Mouse (Mus musculus) hindbrain, embryonic 12.5 days (tissue): ENCODE measurements around the gene Trim71. TPM values are rescaled to one million over a fixed set of nuclear protein-coding genes. Genes with fewer than 3 reads are reported as not detected.

ENCODE experiments used
- ATAC-seq: fragments of 200-750 bp; cut with Nextera tagmentation; 2 replicates; pipeline ENCODE4 v1.8.0; 2017; ENCODE audit warnings: moderate TSS enrichment; ENCODE audit not compliant: low FRiP score
- H3K27ac ChIP-seq: fragments of 300-500 bp; sonication (generic); 2 replicates; pipeline ENCODE4 v1.5.1; 2016; ENCODE audit warnings: mild to moderate bottlenecking
- H3K27me3 ChIP-seq: fragments of 300-500 bp; sonication (generic); 2 replicates; pipeline ENCODE4 v1.6.1; 2016; ENCODE audit warnings: mild to moderate bottlenecking
- H3K36me3 ChIP-seq: fragments of 300-500 bp; sonication (generic); 2 replicates; pipeline ENCODE4 v1.6.1; 2016; ENCODE audit warnings: mild to moderate bottlenecking
- H3K4me1 ChIP-seq: fragments of 300-500 bp; sonication (generic); 2 replicates; pipeline ENCODE4 v1.6.1; 2016
- H3K4me2 ChIP-seq: fragments of 300-500 bp; sonication (generic); replicated peaks from 2 replicates; pipeline ENCODE4 v1.6.1; 2016; ENCODE audit warnings: mild to moderate bottlenecking
- H3K4me3 ChIP-seq: fragments of 300-500 bp; sonication (generic); 2 replicates; pipeline ENCODE4 v1.5.1; 2016; ENCODE audit warnings: mild to moderate bottlenecking
- H3K9ac ChIP-seq: fragments of 300-500 bp; sonication (generic); 2 replicates; pipeline ENCODE4 v1.6.1; 2016; ENCODE audit warnings: mild to moderate bottlenecking, moderate library complexity
- H3K9me3 ChIP-seq: fragments of 300-500 bp; sonication (generic); replicated peaks from 2 replicates; pipeline ENCODE4 v1.6.1; 2016; ENCODE audit warnings: mild to moderate bottlenecking
- WGBS: fragments of 180-500 bp; shearing (Covaris S2); methylation state at CpG from one replicate; pipeline ENCODE4 v1.1.7; 2016; 5-methylcytosine and 5-hydroxymethylcytosine counted together
- polyA plus RNA-seq: library from polyadenylated mRNA; unstranded; fragments of >200 nt; fragmentation: Nextera tagmentation; extraction: Ambion mirVana; gene quantifications from 2 replicates; pipeline ENCODE4 v1.2.1, GENCODE M21; 2016

Trim71 gene
- polyA plus RNA-seq, 1 experiment from 2014 or later = 1.3 TPM

DNA sequence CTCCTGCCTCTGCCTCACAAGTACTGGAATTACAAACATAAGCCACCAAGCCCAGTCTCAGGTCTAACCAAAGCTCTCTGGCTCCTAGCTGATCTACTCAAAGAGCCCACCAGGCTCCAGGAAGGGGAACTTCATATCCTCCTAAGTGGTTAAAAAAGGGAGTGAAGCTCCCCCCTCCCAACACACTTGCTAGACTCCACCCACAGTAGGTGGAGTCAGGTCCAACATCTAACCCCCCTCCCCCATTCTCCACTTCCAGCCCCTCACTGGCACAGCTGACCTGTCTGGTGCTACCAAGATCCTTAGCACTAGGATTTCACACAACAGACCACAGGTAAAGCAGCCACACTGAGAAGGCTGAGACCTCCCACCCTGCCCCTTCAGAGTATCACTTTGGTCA, 10.3 kb downstream of the Trim71 start:
- no peak overlapping the region for H3K27ac ChIP-seq
- no peak overlapping the region for H3K9ac ChIP-seq
- no peaks in the 10 kb centered on the region for H3K27me3 ChIP-seq
- ATAC-seq = no peak
- no peak overlapping the region for H3K4me2 ChIP-seq
- H3K4me3 ChIP-seq = no peak overlapping the region
- H3K9me3 ChIP-seq = no peaks in the 10 kb centered on the region
- H3K4me1 ChIP-seq = peaks cover 27% of the 10 kb centered on the region
- no peaks in the 10 kb centered on the region for H3K36me3 ChIP-seq

DNA sequence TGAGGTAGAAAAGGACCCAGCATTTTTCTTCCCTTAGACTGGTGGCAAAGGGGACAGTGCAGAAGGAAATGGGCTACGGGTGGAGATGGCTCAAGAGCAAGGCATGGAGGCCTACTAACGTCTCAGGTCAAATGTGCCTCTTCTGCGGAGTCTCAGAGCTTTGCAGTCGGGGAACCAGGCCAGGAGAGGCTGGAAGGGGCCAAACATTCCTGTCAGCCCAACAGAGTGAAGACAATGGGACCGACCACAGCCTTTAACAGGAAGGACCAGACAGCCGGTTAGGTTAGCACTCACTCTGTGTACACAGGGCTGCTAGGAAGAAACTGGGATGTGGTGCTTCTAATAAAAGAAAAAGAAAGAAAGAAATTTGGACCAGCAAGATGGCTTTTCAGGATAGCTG, 14.1 kb downstream of the Trim71 start:
- H3K4me1 ChIP-seq = peaks cover 48% of the 10 kb centered on the region
- no peak for ATAC-seq

DNA sequence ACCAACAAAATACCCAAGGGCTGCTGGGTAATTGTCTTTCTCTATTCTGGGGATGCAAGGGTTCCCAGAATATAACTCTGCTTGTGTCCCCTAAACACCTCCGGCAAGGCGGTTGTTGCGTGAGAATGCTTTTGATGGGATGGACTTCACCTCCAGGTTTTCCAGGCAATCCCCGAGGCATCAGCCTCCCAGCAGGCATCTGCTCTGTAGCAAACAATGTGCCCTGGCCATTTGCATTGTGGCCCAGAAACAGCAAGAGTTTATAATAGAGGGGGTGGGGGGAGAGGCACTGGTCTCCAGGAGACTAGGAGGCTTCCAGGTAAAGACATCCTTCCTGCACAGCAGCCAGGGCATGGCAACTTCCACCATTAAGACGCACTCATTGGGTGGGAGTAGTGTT, 15.1 kb downstream of the Trim71 start:
- Histone ChIP-seq H3K36me3 (no peaks in the 10 kb centered on the region), H3K4me2 (no peak overlapping the region), H3K9me3 (no peaks in the 10 kb centered on the region), H3K27me3 (no peaks in the 10 kb centered on the region), H3K27ac (no peak overlapping the region), H3K9ac (no peak overlapping the region), H3K4me3 (no peak overlapping the region), H3K4me1 (peaks cover 48% of the 10 kb centered on the region)
- WGBS = 7% methylated on average over 5 of the region's 5 CpGs
- ATAC-seq = no peak

More for the DNA sequence above, 14.1 kb downstream of the Trim71 start:
- no peak overlapping the region for H3K4me3 ChIP-seq
- H3K27me3 ChIP-seq = no peaks in the 10 kb centered on the region
- no peak overlapping the region for H3K27ac ChIP-seq
- no peak overlapping the region for H3K4me2 ChIP-seq
- no peak overlapping the region for H3K9ac ChIP-seq
- 12% methylated on average over 6 of the region's 6 CpGs for WGBS
- no peaks in the 10 kb centered on the region for H3K9me3 ChIP-seq
- no peaks in the 10 kb centered on the region for H3K36me3 ChIP-seq

DNA sequence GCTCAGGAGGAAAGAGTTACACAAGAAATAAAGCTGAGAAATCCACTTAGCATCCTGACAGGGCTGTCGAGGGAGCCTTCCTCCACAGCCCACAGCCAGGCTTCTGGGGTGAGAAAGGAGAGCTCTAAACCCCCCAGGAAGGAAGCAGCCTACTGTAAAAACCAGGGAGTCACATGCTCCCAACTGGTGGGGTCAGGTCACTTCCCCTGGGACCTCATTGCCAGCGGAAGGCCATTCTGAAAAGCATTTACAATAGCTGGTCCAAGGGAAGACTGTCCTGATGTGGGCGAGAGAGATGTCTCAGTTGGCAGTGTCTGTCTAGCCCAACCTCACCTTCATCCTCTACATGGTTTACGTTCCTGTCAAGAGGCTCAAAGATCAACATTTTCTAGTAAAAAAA, 15.7 kb downstream of the Trim71 start:
- no peaks in the 10 kb centered on the region for H3K9me3 ChIP-seq
- 0 out of 2 replicates have a peak overlapping the region, but pooled peaks have one; percentile 12 for H3K27ac ChIP-seq
- peaks cover 47% of the 10 kb centered on the region for H3K4me1 ChIP-seq
- ATAC-seq = no peak
- no peak overlapping the region for H3K4me2 ChIP-seq
- H3K9ac ChIP-seq = no peak overlapping the region
- no peaks in the 10 kb centered on the region for H3K27me3 ChIP-seq
- H3K36me3 ChIP-seq = no peaks in the 10 kb centered on the region
- H3K4me3 ChIP-seq = no peak overlapping the region
- 20% methylated on average over 4 of the region's 4 CpGs for WGBS

DNA sequence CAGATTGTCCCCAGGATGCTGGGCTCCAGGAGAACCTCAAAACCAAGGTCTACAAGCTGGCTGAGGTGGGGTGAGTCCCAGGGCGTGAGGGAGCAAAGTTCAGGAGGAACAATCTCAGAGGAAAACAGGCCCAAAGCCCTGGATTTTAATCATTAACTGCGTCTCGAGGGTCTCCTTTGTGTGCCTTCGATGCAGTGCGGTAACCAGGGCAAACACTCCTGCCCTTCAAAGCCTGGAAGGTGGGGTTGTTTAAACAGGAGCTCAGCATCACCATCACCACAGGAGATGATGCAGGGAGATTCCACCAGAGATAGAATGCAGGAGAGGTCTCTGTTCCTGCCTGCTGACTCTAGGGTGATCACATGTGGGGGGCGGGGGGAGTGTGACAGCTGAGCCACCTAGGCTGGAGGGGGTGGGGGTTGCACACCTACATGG, 16.5 kb downstream of the Trim71 start:
- H3K4me1 ChIP-seq = peaks cover 47% of the 10 kb centered on the region
- ATAC-seq = 0 out of 2 replicates have a peak, but pooled peaks have one; percentile 20
- no peak overlapping the region for H3K4me3 ChIP-seq
- no peaks in the 10 kb centered on the region for H3K36me3 ChIP-seq
- WGBS = 23% methylated on average over 6 of the region's 6 CpGs
- no peaks in the 10 kb centered on the region for H3K9me3 ChIP-seq
- H3K4me2 ChIP-seq = no peak overlapping the region
- no peak overlapping the region for H3K9ac ChIP-seq
- no peak overlapping the region for H3K27ac ChIP-seq
- H3K27me3 ChIP-seq = no peaks in the 10 kb centered on the region

DNA sequence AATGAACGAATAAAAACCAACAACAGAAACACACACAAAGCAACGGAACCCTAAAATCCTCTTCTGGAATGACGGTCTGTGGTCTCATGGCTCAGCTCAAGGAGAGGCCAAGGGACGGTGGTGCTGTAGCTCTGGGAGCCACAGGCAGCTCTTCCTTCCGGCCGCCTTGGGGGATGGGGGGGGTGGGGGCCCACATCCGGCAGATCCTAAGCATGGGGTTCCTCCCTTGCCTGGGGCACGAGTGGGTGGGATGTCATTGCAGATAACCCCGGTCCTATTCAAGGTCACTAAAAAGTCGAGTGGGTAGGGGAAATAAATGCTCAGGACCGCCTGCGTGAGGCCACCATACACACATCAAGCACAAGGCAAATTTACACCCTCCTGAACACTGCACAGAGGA, 17.4 kb downstream of the Trim71 start:
- Histone ChIP-seq H3K27me3 (no peaks in the 10 kb centered on the region), H3K4me1 (peaks cover 42% of the 10 kb centered on the region), H3K4me3 (no peak overlapping the region), H3K4me2 (no peak overlapping the region), H3K27ac (no peak overlapping the region), H3K9ac (no peak overlapping the region), H3K9me3 (no peaks in the 10 kb centered on the region), H3K36me3 (no peaks in the 10 kb centered on the region)
- no peak for ATAC-seq
- WGBS = 70% methylated on average over 12 of the region's 12 CpGs

DNA sequence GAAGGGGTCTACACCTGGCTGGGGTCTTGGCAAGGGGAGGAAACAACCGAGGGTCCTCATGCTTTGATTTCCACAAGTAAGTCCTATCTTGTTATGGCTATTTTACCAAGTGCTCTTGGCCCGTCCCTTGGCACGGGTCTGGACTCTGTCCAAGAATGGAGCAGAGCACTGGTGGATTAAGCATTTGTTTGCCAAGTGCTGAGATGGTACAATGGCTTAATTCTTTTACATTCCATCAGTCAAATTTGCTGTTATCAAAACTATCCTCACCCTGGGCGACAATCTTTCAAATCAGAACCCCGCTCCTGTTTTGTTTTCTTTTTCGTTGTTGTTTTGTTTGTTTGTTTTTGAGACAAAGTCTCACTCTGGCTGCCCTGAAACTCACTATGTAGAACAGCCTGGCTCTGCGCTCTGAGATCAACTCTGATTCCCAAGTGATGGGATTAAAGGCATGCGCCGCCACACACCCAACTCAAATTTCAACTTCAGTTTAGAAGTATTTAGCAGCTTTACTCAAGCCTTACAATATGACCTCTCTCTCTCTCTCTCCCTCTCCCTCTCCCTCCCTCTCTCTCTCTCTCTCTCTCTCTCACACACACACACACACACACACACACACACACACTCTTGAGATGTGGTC, 19.3 kb downstream of the Trim71 start:
- H3K4me1 ChIP-seq = peaks cover 47% of the 10 kb centered on the region
- no peaks in the 10 kb centered on the region for H3K9me3 ChIP-seq
- no peak overlapping the region for H3K9ac ChIP-seq
- no peak overlapping the region for H3K4me3 ChIP-seq
- no peaks in the 10 kb centered on the region for H3K27me3 ChIP-seq
- no peak for ATAC-seq
- 51% methylated on average over 9 of the region's 9 CpGs for WGBS
- H3K27ac ChIP-seq = no peak overlapping the region
- no peak overlapping the region for H3K4me2 ChIP-seq
- no peaks in the 10 kb centered on the region for H3K36me3 ChIP-seq

DNA sequence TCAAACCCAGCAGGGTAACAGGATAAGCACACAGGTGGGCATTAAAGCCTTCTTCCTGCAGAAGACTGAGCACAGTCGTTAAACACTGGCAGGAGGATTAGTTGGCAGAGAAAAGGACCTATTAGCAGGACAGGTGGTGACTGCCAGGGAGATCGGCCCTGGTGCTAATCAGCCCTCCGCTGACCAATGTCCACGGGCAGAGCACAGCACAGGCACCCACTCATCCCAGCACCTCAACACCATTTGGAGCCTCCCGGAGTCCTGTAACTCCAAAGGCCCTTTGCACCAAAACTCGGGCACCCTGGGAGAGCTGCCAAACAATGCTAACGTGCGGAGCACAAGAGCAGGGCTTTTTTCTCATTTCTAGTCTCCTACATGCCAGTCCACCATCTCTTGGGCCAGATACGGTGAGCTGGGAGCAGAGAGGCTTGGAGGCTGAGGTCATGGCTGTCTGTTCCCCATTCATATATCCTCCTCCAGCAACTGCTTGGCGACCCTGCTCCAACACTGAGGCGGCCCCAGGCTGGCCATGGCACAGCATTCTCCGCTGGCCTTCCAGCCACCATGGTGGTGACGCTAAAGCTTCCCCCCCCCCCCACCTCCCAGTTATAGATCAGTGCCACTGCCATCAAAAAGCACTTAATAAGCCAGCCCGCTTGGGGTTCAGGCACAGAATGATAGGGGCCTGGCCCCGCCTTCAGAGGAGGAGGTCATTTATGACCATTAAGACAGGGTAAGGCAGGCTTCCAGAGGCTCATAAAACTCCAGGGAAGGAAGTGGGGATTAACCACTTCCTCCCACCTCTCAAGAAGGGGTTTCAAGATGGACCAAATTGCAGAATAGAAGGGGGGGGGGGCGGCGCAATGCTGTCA, 20.1 kb downstream of the Trim71 start:
- ATAC-seq = no peak
- peaks cover 47% of the 10 kb centered on the region for H3K4me1 ChIP-seq
- WGBS = 71% methylated on average over 17 of the region's 17 CpGs
- no peak overlapping the region for H3K4me3 ChIP-seq
- H3K4me2 ChIP-seq = no peak overlapping the region
- peak overlapping the region; percentile 23; the same call in 1 of the 2 replicates for H3K27ac ChIP-seq
- no peaks in the 10 kb centered on the region for H3K27me3 ChIP-seq
- no peaks in the 10 kb centered on the region for H3K36me3 ChIP-seq
- no peak overlapping the region for H3K9ac ChIP-seq
- no peaks in the 10 kb centered on the region for H3K9me3 ChIP-seq

DNA sequence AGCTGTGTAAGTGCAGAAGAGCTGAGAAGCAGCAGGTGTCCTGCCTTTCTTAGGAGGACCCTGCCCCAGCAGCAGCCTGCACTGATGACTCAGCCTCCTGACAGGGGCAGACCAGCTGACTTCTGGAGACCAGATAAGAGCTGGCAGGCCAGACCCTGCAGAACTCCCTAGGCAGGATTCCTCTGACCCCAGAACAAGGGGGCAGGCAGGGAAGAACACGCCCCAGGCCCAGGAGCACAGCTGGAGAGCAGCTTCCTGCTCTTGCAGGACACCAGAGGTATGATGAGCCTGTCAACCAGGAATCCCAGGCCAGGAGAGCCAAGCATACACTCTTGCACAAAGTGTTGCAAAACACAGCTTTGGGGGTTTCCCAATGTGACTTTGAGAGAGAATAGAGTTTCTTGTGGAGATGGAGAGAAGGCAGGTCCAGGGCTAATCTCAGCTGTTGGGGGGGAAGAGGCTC, 22.9 kb downstream of the Trim71 start:
- Histone ChIP-seq H3K4me1 (peaks cover 43% of the 10 kb centered on the region), H3K4me2 (no peak overlapping the region), H3K36me3 (no peaks in the 10 kb centered on the region), H3K27me3 (no peaks in the 10 kb centered on the region), H3K9me3 (no peaks in the 10 kb centered on the region), H3K9ac (no peak overlapping the region), H3K4me3 (no peak overlapping the region), H3K27ac (no peak overlapping the region)
- ATAC-seq = no peak
- 39% methylated on average over 1 of the region's 1 CpGs for WGBS

DNA sequence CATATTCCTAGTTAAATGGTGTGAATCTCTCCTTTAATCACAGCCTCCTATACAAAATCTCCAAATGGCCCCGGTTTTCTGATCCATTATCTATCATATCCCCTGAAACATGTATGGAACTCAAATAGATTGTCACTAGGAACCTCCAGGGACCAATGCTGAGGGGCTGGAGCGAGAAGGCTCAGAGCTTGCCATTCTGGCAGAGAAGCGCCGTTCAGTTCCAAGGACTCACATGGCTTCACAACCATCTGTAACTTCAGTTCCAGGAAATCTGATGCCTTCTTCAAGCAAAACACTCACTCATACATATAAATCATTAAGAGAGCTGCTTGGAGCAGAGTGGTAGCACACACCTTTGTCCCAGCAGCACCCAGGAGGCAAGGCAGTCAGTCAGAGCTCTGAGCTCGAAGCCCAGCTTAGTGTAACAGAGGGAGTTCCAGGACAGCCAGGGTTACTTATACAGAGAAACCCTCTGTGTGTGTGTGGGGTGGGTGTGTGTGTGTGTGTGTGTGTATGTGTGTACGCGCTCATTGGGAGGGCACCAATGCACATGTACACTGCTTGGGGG, 25.1 kb downstream of the Trim71 start:
- WGBS = 66% methylated on average over 7 of the region's 7 CpGs
- H3K27ac ChIP-seq = no peak overlapping the region

DNA sequence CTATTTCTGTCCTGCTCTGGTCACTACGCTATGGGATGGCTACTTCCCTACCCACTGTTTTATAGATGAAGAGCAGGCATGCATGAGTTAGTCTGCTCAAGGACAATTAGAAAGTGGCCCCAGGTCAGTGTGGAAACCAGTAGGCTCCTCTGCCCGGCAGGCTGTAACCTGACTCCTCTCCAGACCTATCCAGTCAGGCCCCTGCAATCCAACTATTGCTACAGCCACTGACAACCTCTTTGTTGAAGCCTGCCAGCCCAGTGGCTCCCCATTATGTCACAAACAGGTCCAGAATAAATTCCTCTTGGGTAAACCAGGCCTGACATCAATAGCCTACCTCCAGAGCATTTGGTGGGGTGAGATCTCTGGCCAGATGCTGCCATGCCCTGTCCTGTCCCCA, 27.5 kb downstream of the Trim71 start:
- Histone ChIP-seq H3K27ac (no peak overlapping the region), H3K4me3 (no peak overlapping the region), H3K4me1 (peaks cover 27% of the 10 kb centered on the region), H3K36me3 (no peaks in the 10 kb centered on the region), H3K9ac (no peak overlapping the region), H3K4me2 (no peak overlapping the region), H3K9me3 (no peaks in the 10 kb centered on the region), H3K27me3 (no peaks in the 10 kb centered on the region)
- 27% methylated on average over 2 of the region's 2 CpGs for WGBS
- peak; percentile 29; the same call in 1 of the 2 replicates for ATAC-seq

More for the DNA sequence above, 25.1 kb downstream of the Trim71 start:
- Histone ChIP-seq H3K36me3 (no peaks in the 10 kb centered on the region), H3K4me1 (peaks cover 27% of the 10 kb centered on the region), H3K4me3 (no peak overlapping the region), H3K27me3 (no peaks in the 10 kb centered on the region), H3K9me3 (no peaks in the 10 kb centered on the region), H3K9ac (no peak overlapping the region), H3K4me2 (no peak overlapping the region)
- no peak for ATAC-seq

DNA sequence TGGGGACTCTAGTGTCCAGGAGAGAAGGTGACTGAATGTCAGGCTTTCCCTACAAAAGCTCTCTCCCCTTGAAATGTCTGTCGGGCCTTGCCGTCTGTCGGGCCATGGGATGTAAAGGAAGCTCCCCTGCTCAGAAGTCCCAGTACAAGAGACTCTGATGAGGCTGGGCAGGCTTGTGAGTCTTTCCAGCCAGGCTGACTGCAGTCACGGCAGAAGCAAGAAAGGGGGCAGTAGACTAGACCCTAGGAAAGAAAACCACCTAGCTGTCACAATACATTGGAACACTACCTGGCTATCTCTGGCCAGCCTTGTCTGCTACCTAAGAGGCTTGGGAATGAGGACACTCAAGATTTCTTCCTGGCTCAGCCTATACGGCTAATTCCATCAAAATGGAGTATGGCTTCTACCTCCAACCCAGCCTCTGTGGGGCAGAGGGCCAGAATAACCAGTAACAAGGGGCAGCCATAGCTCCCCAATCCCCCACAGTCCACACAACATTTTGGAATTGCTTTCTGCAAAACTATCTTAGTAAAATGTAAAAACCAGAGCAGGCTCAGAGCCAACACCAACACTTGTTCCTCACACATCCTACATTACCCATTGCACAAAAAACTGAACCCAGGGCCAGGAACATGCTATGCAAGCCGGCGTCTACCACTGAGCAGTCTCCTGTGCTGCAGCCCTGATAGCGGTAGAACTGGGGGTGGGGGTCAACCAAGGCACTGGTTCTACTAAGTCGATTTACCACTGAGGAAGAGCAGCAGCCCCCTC, 29.2 kb downstream of the Trim71 start:
- no peaks in the 10 kb centered on the region for H3K36me3 ChIP-seq
- no peak for ATAC-seq
- 71% methylated on average over 9 of the region's 9 CpGs for WGBS

More for the DNA sequence above, 29.2 kb downstream of the Trim71 start:
- Histone ChIP-seq H3K27ac (no peak overlapping the region), H3K9ac (no peak overlapping the region), H3K4me3 (no peak overlapping the region), H3K27me3 (no peaks in the 10 kb centered on the region), H3K9me3 (no peaks in the 10 kb centered on the region), H3K4me1 (peaks cover 33% of the 10 kb centered on the region), H3K4me2 (no peak overlapping the region)
